Mouse (Mus musculus) cerebellum, adult 2 months (tissue): Measurements from ENCODE around the gene Rbms1. TPM values are rescaled to one million over a fixed set of nuclear protein-coding genes. Genes with fewer than 3 reads are reported as not detected.

Experiments
- DNase-seq, 2 experiments: peaks; one replicate each; pipeline ENCODE4 v3.0.0; 2021
- H3K27ac ChIP-seq: fragments of 200-500 bp; 2 replicates; pipeline ENCODE4 v1.5.1; 2012; ENCODE audit warnings: low read length, control low read depth, inconsistent platforms; ENCODE audit not compliant: insufficient read depth
- H3K27me3 ChIP-seq: fragments of 200-500 bp; 2 replicates; pipeline ENCODE4 v1.6.1; 2012; ENCODE audit warnings: inconsistent platforms, mild to moderate bottlenecking, low read length, moderate library complexity; ENCODE audit not compliant: control insufficient read depth, insufficient read depth
- H3K4me1 ChIP-seq: fragments of 200-500 bp; 2 replicates; pipeline ENCODE4 v1.6.1; 2011; ENCODE audit warnings: low read length; ENCODE audit not compliant: control insufficient read depth, insufficient read depth
- H3K4me3 ChIP-seq: fragments of 200-500 bp; replicated peaks from 2 replicates; pipeline ENCODE3; 2011; ENCODE audit warnings: mild to moderate bottlenecking, low read depth, low read length, control low read depth; ENCODE audit not compliant: insufficient read depth
- CTCF ChIP-seq: fragments of 200-500 bp; IDR thresholded peaks from 2 replicates; pipeline ENCODE4 v1.5.1; 2011; ENCODE audit warnings: low read depth, mild to moderate bottlenecking, control low read depth, low read length, moderate library complexity, borderline replicate concordance; ENCODE audit not compliant: insufficient read depth
- POLR2A ChIP-seq: fragments of 200-500 bp; IDR thresholded peaks from 2 replicates; pipeline ENCODE4 v1.6.1; 2011; ENCODE audit warnings: low read length, control low read depth, borderline replicate concordance; ENCODE audit not compliant: insufficient read depth
- WGBS: fragments of 180-500 bp; shearing (Covaris S2); methylation state at CpG from one replicate; pipeline ENCODE4 v1.1.7; 2018; 5-methylcytosine and 5-hydroxymethylcytosine counted together
- polyA plus RNA-seq: library from polyadenylated mRNA; depleted of rRNA; stranded (reverse); fragments of >200 nt; gene quantifications from 2 replicates; pipeline ENCODE4 v1.2.3, GENCODE M21; 2012

Rbms1 gene
- polyA plus RNA-seq, 1 experiment, result 23.5 TPM

- Histone ChIP-seq H3K4me1 (no peaks in the 10 kb centered on the region), H3K27ac (no peak overlapping the region), H3K27me3 (no peaks in the 10 kb centered on the region), H3K4me3 (no peak overlapping the region)
- DNase-seq, result no peak
- TF ChIP-seq CTCF (no peak), POLR2A (no peak)
- 88% methylated on average over 3 of the region's 3 CpGs for WGBS
Observed at GRCm38 (mm10) chr2:60821635-60822034, 141.4 kb downstream of the Rbms1 start.

- DNase-seq, result no peak
- 44% methylated on average over 2 of the region's 2 CpGs for WGBS
- Histone ChIP-seq H3K4me1 (no peaks in the 10 kb centered on the region), H3K27me3 (no peaks in the 10 kb centered on the region), H3K4me3 (no peak overlapping the region), H3K27ac (no peak overlapping the region)
- no peak for TF ChIP-seq POLR2A
- TF ChIP-seq CTCF, result no peak
Observed at GRCm38 (mm10) chr2:60818632-60819031, 144.4 kb downstream of the Rbms1 start.

GRCm38 (mm10) chr2:60816307-60816706 is 146.7 kb downstream of the Rbms1 start:
- H3K27ac ChIP-seq, result no peak overlapping the region
- no peak overlapping the region for H3K4me3 ChIP-seq
- H3K4me1 ChIP-seq, result no peaks in the 10 kb centered on the region
- DNase-seq, result no peak
- no peaks in the 10 kb centered on the region for H3K27me3 ChIP-seq
- no peak for TF ChIP-seq POLR2A
- 88% methylated on average over 2 of the region's 2 CpGs for WGBS

- 25% methylated on average over 6 of the region's 6 CpGs for WGBS
- no peak overlapping the region for H3K4me3 ChIP-seq
- no peak overlapping the region for H3K27ac ChIP-seq
- H3K27me3 ChIP-seq, result no peaks in the 10 kb centered on the region
- no peak for TF ChIP-seq POLR2A
- no peak for TF ChIP-seq CTCF
- no peak for DNase-seq
- no peaks in the 10 kb centered on the region for H3K4me1 ChIP-seq
Observed at GRCm38 (mm10) chr2:60814788-60815187, 148.2 kb downstream of the Rbms1 start.

- Histone ChIP-seq H3K27ac (no peak overlapping the region), H3K4me3 (no peak overlapping the region)
- 45% methylated on average over 12 of the region's 12 CpGs for WGBS
Observed at GRCm38 (mm10) chr2:60812949-60813348, 150.0 kb downstream of the Rbms1 start.

GRCm38 (mm10) chr2:60810617-60811016 is 152.4 kb downstream of the Rbms1 start:
- no peak for DNase-seq
- Histone ChIP-seq H3K27ac (no peak overlapping the region), H3K4me3 (no peak overlapping the region), H3K27me3 (no peaks in the 10 kb centered on the region), H3K4me1 (no peaks in the 10 kb centered on the region)
- TF ChIP-seq POLR2A (no peak), CTCF (no peak)

More at GRCm38 (mm10) chr2:60812949-60813348, 150.0 kb downstream of the Rbms1 start:
- H3K4me1 ChIP-seq, result no peaks in the 10 kb centered on the region
- H3K27me3 ChIP-seq, result no peaks in the 10 kb centered on the region
- TF ChIP-seq POLR2A (no peak), CTCF (no peak)
- DNase-seq, result peak in 1 of 2 experiments; percentile 15

GRCm38 (mm10) chr2:60809441-60809921 is 153.5 kb downstream of the Rbms1 start:
- 78% methylated on average over 7 of the region's 7 CpGs for WGBS

GRCm38 (mm10) chr2:60808822-60809221 is 154.2 kb downstream of the Rbms1 start:
- no peaks in the 10 kb centered on the region for H3K27me3 ChIP-seq
- no peaks in the 10 kb centered on the region for H3K4me1 ChIP-seq
- TF ChIP-seq CTCF (no peak), POLR2A (no peak)
- WGBS, result 91% methylated on average over 6 of the region's 6 CpGs
- no peak overlapping the region for H3K4me3 ChIP-seq
- no peak for DNase-seq
- no peak overlapping the region for H3K27ac ChIP-seq

More at GRCm38 (mm10) chr2:60809441-60809921, 153.5 kb downstream of the Rbms1 start:
- Histone ChIP-seq H3K27ac (peak overlapping the region; percentile 30; the same call in 1 of the 2 replicates), H3K4me1 (no peaks in the 10 kb centered on the region), H3K4me3 (no peak overlapping the region), H3K27me3 (no peaks in the 10 kb centered on the region)
- no peak for TF ChIP-seq POLR2A
- no peak for TF ChIP-seq CTCF
- no peak for DNase-seq
